Mouse (Mus musculus): Measurements from ENCODE around the gene Naxd. TPM values are rescaled to one million over a fixed set of nuclear protein-coding genes. Genes with fewer than 3 reads are reported as not detected.

Gene Naxd
- polyA plus RNA-seq, 1 experiment from 2014 or later, result 145 TPM

Other genes starting within 250 kb of the Naxd start
- gene Col4a2, start 184.7 kb upstream of the Naxd start, polyA plus RNA-seq (2014; fragmentation: Nextera tagmentation; extraction: Ambion mirVana), result 41.6 and 46.4 TPM in 2 replicates
- 121 and 135 TPM in 2 replicates for gene Col4a1, start 184.7 kb upstream of the Naxd start, polyA plus RNA-seq (2014; fragmentation: Nextera tagmentation; extraction: Ambion mirVana)
- gene Rab20, start 18.8 kb upstream of the Naxd start, polyA plus RNA-seq (2014; fragmentation: Nextera tagmentation; extraction: Ambion mirVana), result 1.4 TPM in 2 replicates
- 26.0 and 27.0 TPM in 2 replicates for gene Cars2, start 53.3 kb downstream of the Naxd start, polyA plus RNA-seq (2014; fragmentation: Nextera tagmentation; extraction: Ambion mirVana)
- gene Ing1, start 58.1 kb downstream of the Naxd start, polyA plus RNA-seq (2014; fragmentation: Nextera tagmentation; extraction: Ambion mirVana), result 37.1 and 37.6 TPM in 2 replicates
- gene Ankrd10, start 138.3 kb downstream of the Naxd start, polyA plus RNA-seq (2014; fragmentation: Nextera tagmentation; extraction: Ambion mirVana), result 84.6 and 88.6 TPM in 2 replicates
- gene 1700016D06Rik, start 203.6 kb downstream of the Naxd start, polyA plus RNA-seq (2014; fragmentation: Nextera tagmentation; extraction: Ambion mirVana), result not detected in 2 replicates
- gene Arhgef7, start 230.2 kb downstream of the Naxd start, polyA plus RNA-seq (2014; fragmentation: Nextera tagmentation; extraction: Ambion mirVana), result 78.0 and 83.0 TPM in 2 replicates

Measured in hindbrain, embryonic 14.5 days (tissue).